Mouse (Mus musculus) cerebellum, postnatal 14 days (tissue): ENCODE data around the gene Lpp.

Source experiments
- DNase-seq, 2 experiments: peaks; one replicate each; pipeline ENCODE4 v3.0.0; 2021; ENCODE audit warnings: mixed read lengths in 2 of 2

Lpp gene

GRCm38 (mm10) chr16:24392651-24393555 lies at the start of gene Lpp:
Gene Lpp (plus strand): TSS chr16:24393507.
- DNase-seq, result peak; percentile 45 to 77

GRCm38 (mm10) chr16:24347582-24348411 lies 45.5 kb upstream of the Lpp start:
- peak in 1 of 2 experiments; percentile 7 for DNase-seq

- DNase-seq, result no peak
These were observed 43.0 kb upstream of the Lpp start for GRCm38 (mm10) chr16:24350306-24350705.

DNA sequence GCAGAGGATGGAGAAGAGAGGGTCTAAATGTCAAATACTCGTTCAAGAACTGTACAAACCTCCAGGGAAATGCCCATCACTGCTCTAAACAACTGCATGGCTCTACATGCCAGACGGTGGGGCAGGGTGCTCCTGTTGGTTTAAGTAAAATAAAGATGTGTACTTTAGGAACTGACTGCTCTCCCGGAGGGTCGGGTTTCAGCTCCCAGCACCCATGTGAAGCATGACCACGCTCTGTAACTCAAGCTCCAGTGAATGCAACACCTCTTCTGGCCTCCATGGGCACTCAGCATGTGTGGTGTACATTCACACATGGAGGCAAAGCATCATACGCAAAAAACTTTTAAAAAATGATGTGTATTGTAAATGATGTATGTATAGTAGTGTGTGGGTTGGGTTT lies 42.6 kb upstream of the Lpp start:
- DNase-seq, result no peak

- peak in 1 of 2 experiments; percentile 13 for DNase-seq
These were observed 41.5 kb upstream of the Lpp start for GRCm38 (mm10) chr16:24351811-24352210.

DNA sequence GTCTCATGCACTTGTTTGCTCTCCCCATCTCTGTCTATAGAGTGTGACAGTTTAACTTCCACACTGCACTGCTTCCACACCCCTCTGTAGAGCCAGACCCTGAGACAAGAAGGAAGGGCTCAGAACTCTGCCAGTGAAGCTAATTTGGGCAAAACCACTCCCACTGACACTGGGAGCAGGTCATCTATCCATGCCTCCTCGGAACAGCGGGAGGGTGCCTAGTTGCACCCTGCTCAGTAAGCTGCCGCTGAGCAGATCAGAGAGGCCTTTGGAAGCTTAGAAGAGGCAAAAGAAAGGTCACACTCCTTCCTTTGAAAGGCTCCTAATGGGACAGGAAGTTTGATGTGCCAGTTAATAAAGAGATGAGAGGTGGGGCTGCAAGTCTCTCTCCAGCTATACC lies 39.5 kb upstream of the Lpp start:
- no peak for DNase-seq

- no peak for DNase-seq
These were observed 31.6 kb upstream of the Lpp start for GRCm38 (mm10) chr16:24361667-24362066.

- DNase-seq, result no peak
These were observed 29.1 kb upstream of the Lpp start for GRCm38 (mm10) chr16:24364030-24364687.

- DNase-seq, result no peak
These were observed 27.4 kb upstream of the Lpp start for GRCm38 (mm10) chr16:24365900-24366299.

- no peak for DNase-seq
These were observed 26.2 kb upstream of the Lpp start for GRCm38 (mm10) chr16:24367071-24367470.

DNA sequence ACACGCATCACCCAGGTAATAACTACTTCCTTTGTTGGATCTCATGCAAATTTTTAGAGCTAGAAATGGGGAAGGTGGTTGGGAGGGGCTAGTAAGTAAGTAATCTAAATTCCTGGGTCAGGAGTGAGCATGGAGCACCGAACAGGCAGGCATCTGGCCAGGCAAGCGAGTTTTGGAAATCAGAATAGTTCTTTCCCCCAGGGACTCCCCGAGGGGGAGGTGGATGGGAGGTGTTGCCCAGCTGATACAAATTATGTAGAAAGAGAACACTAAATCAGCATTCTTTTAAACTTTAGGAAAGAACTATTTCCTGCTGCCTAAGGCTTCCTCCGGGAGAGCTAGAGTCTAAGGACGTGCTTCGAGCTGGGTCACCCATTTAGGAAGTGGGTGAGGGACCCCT lies 25.8 kb upstream of the Lpp start:
- DNase-seq, result no peak

GRCm38 (mm10) chr16:24376478-24376877 lies 16.8 kb upstream of the Lpp start:
- DNase-seq, result no peak

- peak; percentile 88 to 96 for DNase-seq
These were observed 2.7 kb upstream of the Lpp start for GRCm38 (mm10) chr16:24390596-24390995.

GRCm38 (mm10) chr16:24391111-24391510 lies 2.2 kb upstream of the Lpp start:
- DNase-seq, result no peak

GRCm38 (mm10) chr16:24391901-24392300 lies 1.4 kb upstream of the Lpp start:
- no peak for DNase-seq

DNA sequence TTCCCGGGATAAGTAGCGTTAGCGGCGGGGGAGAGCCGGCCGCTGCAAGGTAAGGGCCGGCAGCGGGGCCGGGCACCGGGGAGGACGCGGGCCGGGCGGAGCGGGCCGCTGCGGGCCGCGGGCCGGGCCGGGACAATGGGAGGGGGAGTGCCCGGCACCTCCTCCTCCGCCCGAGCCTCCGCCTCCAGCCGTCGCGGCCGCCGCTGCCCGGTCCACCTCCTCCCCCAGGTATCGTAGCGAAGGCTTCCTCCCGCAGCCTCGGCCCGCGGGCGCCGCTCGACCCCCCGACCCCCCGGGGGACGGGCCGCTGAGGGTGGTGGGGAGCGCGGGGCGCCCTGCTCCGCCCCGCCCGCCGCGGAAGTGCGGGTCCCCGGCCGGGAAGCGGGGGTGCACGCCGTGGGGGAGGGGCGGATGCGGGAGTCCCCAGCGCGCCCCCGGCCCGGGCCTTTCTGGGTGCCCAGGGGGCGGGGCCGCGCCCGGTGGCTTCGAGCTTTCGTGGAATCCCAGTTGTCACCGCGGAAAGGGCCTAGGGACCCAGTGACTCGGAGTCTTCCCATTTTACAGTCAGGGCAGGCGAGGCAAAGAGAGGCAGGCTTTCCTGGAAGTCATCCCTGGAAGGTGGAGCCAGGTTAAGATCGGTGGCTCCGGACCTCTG lies 376 bp downstream of the Lpp start:
- peak; percentile 62 to 72 for DNase-seq

DNA sequence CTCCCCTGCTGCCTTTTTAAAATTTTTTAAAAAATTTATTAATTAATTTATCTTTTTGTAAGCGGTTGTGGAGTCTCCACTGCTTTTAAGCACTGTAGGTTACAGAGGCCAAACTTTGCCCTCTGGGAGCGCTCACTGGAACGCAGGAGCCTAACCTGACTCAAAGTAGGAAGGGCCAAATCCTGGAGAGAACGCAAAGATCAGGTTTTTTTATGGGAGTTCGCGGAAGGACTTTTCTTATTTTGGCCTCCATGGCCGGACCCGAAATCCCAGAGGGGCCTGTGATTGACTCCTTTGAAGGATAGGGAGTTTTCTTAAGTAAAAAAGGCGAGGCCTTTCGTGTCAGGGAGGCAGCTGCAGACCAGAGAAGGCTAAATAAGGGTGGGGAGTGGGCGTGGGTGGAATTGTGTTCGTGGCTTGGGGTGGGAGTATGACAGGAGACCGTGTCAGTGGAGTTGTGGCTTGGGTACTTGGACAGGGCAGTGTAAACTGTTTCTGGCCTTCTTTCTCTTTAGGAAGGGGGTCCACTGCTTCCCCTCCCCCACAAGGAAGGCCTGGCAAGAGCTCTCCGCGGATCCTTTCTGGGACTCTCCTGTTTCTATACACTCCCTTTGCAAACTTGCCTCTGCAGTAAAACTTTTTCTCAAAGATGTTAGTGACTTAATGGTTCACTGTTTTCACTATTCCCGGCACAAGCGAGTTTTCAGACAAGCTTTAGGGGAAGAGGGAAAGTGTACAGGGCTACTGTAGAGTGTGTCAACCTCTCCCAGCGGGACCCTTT lies 1.1 kb downstream of the Lpp start:
- DNase-seq, result peak in 1 of 2 experiments; percentile 34

DNA sequence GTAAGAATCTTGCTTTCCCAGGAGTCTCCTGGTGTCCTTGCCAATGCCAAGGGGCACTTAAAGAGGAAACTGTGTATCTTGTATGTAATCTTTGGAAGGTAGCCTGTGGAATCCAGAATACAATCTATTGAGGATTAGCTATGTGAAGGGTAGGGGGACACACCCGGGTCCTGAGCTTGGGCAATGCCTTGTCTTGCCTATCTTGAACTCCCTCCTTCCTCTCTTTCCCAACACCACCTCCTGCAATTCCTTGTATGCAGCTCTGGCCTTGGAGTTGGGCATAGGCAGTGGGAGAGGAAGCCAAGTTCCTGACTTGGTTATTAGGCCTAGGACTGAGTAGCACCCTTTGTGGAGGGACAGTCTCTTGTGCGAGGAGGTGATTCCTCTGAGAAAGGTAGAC lies 1.8 kb downstream of the Lpp start:
- DNase-seq, result peak in 1 of 2 experiments; percentile 42

- no peak for DNase-seq
These were observed 3.2 kb downstream of the Lpp start for GRCm38 (mm10) chr16:24396504-24396903.

GRCm38 (mm10) chr16:24398476-24398875 lies 5.2 kb downstream of the Lpp start:
- no peak for DNase-seq

- DNase-seq, result no peak
These were observed 5.6 kb downstream of the Lpp start for GRCm38 (mm10) chr16:24398893-24399292.

- no peak for DNase-seq
These were observed 6.2 kb downstream of the Lpp start for GRCm38 (mm10) chr16:24399524-24399923.
